Mouse (Mus musculus): Measurements from ENCODE around the gene Tomm40. TPM values are rescaled to one million over a fixed set of nuclear protein-coding genes. Genes with fewer than 3 reads are reported as not detected.

The Tomm40 gene
- 100 to 1,000 TPM in 1 of 4 experiments, 10 to 100 TPM in 3; 94.0 to 101 (median 99.2) TPM for total RNA-seq (2022)

- peak; percentile 99 for DNase-seq (ENCODE audit: low spot score)
Measured at GRCm38 (mm10) chr7:19715239-19716054, at the start of gene Tomm40. Tomm40 (minus strand) TSS chr7:19715438.

- no peak for DNase-seq (ENCODE audit: low spot score)
Measured at GRCm38 (mm10) chr7:19764581-19764980, 49.3 kb upstream of the Tomm40 start.

GRCm38 (mm10) chr7:19763829-19764477 is 48.7 kb upstream of the Tomm40 start:
- DNase-seq (ENCODE audit: low spot score), result no peak

GRCm38 (mm10) chr7:19762283-19762682 is 47.0 kb upstream of the Tomm40 start:
- DNase-seq (ENCODE audit: low spot score), result no peak

GRCm38 (mm10) chr7:19760021-19760420 is 44.8 kb upstream of the Tomm40 start:
- no peak for DNase-seq (ENCODE audit: low spot score)

- DNase-seq (ENCODE audit: low spot score), result no peak
Measured at GRCm38 (mm10) chr7:19758623-19759022, 43.4 kb upstream of the Tomm40 start.

- DNase-seq (ENCODE audit: low spot score), result peak; percentile 89
Measured at GRCm38 (mm10) chr7:19755851-19756786, 40.9 kb upstream of the Tomm40 start.

- no peak for DNase-seq (ENCODE audit: low spot score)
Measured at GRCm38 (mm10) chr7:19755008-19755407, 39.8 kb upstream of the Tomm40 start.

- no peak for DNase-seq (ENCODE audit: low spot score)
Measured at GRCm38 (mm10) chr7:19754065-19754464, 38.8 kb upstream of the Tomm40 start.

GRCm38 (mm10) chr7:19753587-19753986 is 38.3 kb upstream of the Tomm40 start:
- DNase-seq (ENCODE audit: low spot score), result peak; percentile 56

GRCm38 (mm10) chr7:19752652-19753051 is 37.4 kb upstream of the Tomm40 start:
- no peak for DNase-seq (ENCODE audit: low spot score)

GRCm38 (mm10) chr7:19751070-19751383 is 35.8 kb upstream of the Tomm40 start:
- DNase-seq (ENCODE audit: low spot score), result no peak

- DNase-seq (ENCODE audit: low spot score), result peak; percentile 93
Measured at GRCm38 (mm10) chr7:19750217-19751069, 35.2 kb upstream of the Tomm40 start, which contains the start of gene Nectin2. Nectin2 (minus strand) TSS chr7:19750483.

GRCm38 (mm10) chr7:19749389-19750216 is 34.4 kb upstream of the Tomm40 start:
- DNase-seq (ENCODE audit: low spot score), result peak; percentile 96

GRCm38 (mm10) chr7:19748219-19749195 is 33.3 kb upstream of the Tomm40 start:
- no peak for DNase-seq (ENCODE audit: low spot score)

GRCm38 (mm10) chr7:19747420-19748218 is 32.4 kb upstream of the Tomm40 start:
- no peak for DNase-seq (ENCODE audit: low spot score)

- DNase-seq (ENCODE audit: low spot score), result no peak
Measured at GRCm38 (mm10) chr7:19746426-19747201, 31.4 kb upstream of the Tomm40 start.

All from heart, adult 8-10 months (tissue).